Mouse (Mus musculus) megakaryocyte, embryonic 14.5 days (primary cell): ENCODE measurements around the gene Pik3c2b.

Source experiments
- FLI1 ChIP-seq: IDR thresholded peaks from 2 replicates; pipeline ENCODE4 v1.6.1; 2012; ENCODE audit warnings: low read length, inconsistent platforms, mixed read lengths
- GATA1 ChIP-seq: IDR thresholded peaks from 3 replicates; pipeline ENCODE4 v1.6.1; 2012; ENCODE audit warnings: mixed read lengths, low read length, inconsistent platforms, borderline replicate concordance

GRCm38 (mm10) chr1:133077606-133078337 lies 32.3 kb downstream of the Pik3c2b start:
- TF ChIP-seq GATA1 (no peak), FLI1 (no peak)
